Mouse (Mus musculus) CD8-positive naive resting alpha-beta T cell, adult 2 months (primary cell): ENCODE results near the gene Cat.

Source experiments
- DNase-seq, 2 experiments: peaks; one replicate each; pipeline ENCODE4 v3.0.0; 2022; ENCODE audit warnings: low read depth in 2 of 2, low spot score in 2 of 2

Gene Cat

DNA sequence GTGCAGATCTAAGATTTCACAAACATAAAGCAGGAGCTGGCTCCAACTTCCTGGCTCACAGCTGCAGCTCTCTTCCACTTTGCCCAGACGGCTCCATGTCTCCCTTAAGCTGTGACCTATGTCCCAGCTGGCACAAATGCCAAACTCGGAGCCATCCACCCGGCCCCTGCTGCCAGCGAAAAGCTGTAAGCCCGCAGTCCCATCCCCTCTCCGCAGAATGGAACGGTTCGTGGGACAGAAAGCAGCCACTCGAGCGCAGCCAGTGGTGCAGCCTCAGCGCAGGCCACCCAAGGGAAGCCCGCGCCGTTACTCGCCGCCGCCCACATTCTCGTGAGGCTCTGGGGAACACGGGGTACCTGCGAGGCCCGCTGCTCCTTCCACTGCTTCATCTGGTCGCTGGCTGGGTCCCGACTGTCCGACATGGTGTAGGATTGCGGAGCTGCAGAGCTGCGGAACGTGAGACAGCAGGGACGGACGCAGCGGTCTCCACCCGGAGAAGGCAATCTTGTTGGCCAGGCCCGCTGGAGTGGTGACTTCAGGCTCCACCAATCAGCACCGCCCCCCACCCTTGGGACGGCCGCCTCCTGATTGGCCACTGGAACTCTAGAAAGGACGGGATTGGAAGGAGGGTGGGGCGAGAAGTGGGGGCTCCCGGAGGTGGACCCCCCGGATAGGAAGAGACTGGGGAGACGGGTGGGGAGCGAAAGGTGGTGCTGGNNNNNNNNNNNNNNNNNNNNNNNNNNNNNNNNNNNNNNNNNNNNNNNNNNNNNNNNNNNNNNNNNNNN is at the start of gene Cat:
Cat (minus strand) TSS at position 544 of the 785 bp plus-strand sequence.
- peak; percentile 85 to 92 for DNase-seq

DNA sequence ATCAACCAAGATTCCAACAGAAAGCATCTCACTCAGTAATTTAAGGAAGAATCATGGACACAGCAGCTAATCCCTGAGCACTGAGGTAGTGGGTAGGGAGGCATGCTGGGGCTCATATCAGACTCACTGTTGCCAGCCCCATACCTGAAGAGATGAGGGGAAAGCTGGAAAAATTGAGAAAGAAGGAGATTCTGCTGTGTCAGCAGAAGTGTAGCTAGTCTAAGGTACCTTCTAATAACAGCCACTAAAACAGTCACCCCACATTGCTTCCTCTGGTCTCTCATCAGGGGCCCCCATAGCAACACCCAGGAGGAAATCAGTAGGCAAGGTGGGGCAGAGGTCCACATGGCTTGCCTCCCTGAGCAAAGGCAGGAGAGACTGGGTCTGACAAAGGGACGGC is 40.6 kb upstream of the Cat start:
- DNase-seq = no peak

DNA sequence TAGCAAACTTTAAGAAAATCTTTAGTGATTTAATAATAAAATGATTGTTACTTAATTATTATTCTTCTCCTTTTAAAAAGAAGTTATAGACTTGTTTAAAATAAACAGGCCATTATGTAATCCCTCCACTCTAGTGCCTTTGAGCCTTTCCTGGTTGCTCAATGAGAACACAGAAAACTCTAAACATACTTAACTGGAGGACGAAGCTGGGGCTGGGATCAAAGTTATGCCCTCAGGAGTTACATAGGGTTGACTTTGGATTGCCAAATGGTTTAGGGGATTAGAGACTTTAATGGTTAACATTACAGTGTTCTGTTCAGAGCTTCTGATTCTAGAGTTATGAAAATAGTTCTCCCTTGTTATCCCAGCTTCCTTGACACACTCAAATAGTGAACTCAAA is 31.5 kb upstream of the Cat start:
- no peak for DNase-seq

DNA sequence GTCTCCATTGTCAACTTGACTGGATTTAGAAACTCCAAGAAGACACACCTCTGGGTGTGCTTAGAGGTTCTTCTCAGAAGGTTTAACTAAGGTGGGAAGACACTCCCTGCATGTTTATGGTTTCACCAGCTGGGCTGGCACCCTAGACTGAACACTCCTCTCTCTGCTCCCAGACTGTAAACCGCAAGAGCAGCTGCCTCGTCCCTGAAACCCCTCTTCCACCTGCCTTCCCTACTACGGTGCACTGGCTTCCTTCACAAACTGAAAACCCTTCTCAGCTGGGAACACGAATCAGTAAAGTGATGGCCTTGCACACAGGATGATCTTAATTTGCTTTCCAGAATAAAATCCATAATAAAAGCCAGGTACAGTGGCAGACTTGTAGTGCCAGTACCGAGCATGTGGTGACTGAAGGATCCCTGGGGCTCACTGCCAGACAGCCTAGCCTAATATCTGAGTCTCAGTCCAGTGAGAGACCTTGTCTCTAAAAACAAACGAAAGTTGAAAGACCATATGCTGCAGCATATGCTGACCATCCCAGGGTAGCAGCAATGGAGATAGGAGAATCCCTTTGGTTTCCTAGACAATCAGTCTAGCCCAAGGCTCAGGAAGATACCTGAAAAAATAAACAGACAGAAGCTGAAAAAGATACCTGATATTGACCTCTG is 30.7 kb upstream of the Cat start:
- DNase-seq = no peak

DNA sequence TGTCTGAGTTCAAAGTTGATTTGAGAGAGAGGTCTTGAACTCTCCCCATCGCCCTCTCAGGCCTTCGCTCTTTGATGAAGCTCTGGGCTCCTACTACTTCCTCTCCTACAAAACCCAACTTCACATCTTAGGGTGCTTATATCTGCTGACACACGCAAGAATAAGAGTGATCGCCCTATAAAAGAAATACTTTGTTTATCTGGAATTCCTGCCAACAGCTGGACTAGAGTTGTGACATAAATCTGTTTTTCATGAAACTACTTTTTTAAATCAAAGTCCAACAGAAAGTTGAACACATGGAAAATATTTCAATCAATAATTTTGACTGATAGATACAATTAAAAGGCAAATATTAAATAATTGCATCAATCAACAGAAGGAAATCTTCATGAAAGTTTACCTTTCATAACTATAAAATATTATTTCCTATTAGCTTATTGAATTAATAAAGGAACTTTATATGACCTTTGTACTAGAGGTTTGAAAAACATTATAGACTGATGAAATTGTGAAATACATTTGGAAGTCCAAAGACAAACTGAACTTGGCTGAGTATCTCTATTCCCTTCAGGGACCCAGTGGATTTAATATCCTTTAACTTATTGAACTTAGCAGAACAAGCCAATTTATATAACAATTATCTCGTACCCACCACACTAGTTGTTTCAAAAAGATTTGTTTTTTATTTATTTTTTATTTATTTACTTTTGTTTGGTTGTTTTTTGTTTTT is 27.3 kb upstream of the Cat start:
- no peak for DNase-seq

DNA sequence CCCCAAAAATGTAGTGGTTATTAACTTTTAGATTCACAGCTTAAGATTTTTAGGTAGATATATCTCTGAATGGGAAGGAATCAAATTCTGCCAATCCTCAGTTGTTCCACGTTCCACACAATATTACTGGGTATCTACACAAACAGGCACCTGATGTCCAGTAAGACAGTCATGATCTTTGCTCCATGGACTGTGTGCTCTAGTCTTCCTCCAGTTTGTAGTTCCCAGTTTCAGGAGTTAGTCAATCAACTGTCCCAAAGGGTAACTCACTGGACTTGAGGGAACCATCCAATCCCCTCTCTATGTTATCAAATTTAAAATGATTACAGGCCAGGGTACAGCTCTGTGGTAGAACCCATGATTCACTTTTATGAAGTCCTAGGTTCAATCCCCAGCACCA is 26.7 kb upstream of the Cat start:
- DNase-seq = no peak

DNA sequence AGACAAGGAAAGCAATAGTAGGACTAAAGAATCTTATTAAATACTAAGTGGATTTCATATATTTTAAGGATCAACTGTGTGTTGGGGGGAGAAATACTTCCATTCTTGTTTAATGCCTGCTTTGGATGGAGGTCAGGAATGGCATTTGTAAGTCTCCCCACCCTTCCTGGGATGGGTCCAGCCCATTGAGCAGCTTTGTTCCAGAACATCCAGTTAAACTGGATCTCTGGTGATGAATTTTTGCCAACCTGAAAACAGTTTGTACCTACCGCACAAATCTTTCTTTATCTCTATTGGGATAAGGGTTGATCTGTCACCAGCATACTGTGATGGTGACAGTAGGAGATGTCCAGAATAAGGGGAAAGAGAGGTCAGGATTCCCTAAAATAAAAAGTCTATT is 26.1 kb upstream of the Cat start:
- DNase-seq = no peak

DNA sequence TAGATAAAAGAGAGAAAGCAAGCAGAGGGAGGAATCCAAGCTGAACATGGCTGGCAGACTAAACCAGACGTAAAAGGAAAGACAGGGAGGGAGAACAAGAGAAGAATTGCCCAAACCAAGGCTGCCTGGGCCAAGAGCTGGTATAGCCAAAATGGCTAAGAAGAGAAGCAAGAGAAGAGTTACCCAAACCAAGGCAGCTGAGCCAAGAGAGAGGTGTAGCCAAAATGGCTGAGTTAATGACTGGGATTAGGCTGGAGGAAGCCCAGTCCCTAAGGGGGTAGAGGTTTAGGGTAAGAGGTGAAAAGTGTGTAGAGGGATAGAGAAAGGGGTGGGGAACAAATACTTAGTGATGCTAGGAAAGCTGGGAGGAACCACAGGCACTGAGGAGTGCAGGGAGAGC is 22.7 kb upstream of the Cat start:
- no peak for DNase-seq

DNA sequence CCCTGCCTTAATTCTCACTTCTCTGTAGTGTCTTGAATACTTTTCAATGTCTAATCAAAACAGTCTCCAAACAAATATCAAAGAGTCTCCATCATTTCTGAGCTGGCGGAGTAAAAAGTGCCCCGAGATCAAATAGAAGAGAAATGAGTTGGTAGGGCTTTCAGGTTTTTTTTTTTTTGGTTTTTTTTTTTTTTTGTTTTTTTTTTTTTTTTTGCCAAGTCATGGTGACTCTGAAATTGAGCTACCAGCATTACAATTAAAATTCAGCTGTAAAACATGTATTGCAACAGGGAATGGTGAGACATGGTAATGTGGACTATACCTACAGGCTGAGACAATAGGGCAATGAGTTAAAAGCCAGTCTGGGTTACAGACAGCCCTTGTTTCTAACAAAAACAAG is 21.0 kb upstream of the Cat start:
- DNase-seq = no peak

DNA sequence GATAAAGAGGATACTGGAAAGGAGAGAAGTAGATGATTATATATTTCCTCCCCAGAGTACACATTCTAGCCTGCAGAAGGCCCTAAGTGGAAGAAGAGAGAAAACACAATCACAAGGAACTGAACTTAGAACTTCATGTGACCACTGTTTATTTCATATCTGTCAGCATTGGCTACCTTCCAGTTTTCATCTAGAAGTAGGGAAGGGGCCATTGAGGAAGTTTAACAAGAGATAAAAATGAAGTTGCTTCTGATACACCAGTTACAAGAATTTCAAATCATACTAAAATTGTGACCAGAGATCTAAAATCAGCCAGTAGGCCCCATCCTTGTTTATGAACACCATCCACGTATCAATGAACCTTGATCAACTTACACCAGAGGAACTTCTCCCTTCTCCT is 19.5 kb upstream of the Cat start:
- no peak for DNase-seq

DNA sequence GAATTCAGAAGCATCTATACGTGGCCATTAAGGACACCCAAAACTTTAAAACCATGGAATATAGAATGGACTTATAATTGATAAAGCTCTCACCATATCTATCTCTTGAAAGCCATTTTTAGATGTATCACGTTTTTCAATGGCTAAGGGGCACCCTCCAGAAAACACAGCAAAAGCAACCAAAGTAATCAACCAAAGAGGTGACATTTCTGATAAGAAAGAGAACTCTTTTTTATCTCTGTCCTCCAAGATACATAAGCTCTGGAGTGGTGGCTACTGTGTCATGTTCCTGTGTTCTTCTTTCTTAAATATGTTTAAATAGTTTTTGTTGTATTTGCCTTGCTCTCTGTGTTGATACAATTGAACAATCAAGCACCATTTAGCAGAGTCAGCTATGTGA is 15.8 kb upstream of the Cat start:
- no peak for DNase-seq

DNA sequence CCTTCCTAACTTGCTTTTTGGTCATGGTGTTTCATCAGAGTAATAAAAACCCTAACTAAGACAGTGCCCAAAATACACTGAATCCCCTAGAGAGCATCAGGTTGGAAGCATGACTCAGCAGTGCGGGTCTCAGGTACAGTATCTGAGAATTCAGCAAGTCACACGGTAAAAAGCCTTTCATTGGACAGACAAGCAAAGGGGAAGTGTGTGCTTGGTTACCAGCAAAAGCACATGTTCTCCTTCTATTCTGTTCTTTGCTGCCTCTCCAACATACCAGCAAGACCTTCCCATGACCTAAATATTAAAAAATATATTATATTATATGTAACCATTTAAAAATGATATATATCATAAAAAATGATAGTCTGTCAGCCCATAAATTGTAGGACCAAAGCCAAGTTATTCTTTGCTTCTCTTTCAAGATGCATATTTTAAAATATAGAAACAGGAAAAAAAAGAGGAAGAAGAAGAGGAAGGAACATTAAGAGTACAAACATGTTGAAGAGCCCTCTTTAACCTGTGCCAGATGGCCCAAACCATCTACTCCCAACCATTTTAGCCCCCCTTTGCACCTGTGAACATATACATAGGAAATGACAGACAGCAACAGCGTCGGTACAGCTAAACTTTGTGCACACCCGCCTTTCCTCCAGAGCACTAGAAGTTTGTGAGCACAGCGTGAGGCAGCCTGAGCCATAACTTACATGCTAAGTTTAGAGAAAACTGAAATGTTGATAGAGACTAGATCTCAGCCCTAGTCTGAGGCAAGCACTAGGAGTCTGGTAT is 10.9 kb upstream of the Cat start:
- DNase-seq = no peak

DNA sequence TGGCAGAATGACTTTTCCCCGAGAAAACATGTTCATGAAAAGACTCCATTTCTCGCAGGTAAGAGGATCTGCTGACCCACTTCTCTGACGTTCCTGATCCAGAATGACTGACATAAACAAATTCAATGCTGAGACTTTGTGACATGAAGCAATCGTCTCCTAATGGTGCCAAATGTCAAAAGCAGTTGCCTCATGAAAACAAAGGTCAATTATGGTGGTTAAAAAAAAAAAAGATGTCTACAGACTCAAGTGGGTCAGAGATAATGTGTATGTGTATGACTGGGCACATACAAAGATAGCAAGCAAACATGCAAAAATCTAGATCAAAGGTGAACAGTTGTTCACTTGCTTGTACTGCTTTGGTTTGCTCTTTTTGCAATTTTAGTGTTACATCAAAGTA is 8.9 kb upstream of the Cat start:
- DNase-seq = no peak

DNA sequence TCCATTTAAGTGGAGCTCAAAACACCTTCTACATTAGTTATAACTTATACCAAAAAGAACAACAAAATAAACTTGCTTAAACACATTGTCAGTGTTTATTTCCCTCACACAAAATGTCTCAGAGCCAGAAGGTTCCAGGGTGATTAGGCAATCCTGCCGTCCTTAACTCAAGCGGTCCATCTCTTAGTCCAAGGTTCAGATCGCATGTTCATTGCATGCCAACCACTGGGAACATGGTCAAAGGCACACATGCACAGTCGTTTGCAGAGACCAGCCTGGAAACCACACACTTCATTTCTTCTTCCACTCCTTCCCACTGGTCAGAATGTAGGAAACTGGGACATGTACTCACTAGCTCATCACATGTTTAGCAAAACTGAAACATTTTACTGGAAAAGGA is 7.6 kb upstream of the Cat start:
- DNase-seq = no peak

DNA sequence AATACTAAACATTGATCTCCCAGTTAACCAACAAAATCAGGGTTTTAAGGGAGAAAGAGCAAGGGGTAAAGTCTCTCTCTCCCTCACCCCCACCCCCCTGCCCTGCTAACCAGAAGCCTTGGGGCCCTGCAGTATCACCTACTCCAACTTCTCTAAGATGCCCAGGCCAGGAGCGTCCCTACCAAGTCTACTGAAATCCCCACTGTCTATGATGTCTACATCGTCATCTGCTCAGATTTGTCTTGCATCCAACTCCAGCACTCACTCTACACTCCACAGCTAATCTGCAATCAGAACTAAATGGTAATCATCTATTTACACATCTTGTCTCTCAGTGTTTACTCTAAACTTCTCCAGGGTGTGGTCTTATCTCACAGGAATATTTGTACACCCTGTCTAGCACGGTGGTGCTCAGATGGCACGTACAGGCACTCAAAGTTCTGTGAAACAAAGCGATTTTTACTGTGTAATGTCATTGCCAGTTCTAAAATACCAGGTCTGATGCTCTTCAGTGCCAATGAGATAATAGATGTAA is 907 bp downstream of the Cat start:
- DNase-seq = no peak

DNA sequence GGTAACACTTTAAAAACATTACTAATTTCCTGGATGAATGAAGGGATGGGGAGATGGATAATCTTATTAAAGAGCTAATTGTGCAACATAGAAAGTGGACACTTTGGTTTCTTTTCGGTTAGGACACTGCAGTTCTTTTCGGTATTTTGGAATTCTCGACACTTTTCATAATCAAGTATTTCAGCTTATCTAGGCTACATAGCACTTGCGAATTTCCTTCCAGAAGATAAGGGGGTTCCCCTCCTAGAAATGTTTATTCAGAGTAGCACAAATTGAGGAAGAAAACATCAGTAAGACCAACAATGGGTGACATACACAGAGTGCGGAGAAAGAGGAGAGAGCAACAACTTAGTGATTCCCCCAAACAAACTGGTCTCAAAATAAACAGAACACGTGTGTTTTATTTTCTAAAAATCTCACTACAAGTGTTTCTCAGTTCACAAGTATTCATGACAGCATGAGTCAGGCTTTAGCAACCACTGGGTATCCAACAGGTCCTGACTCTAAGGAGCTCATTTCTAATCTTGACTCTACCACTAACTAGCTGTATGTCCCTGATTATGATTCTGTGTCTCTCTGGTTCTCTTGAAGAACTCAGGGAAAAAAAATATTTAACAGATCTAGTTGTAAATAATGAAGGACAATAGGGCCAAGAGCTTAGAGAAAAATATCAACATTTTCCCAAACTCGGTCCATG is 1.5 kb downstream of the Cat start:
- no peak for DNase-seq

DNA sequence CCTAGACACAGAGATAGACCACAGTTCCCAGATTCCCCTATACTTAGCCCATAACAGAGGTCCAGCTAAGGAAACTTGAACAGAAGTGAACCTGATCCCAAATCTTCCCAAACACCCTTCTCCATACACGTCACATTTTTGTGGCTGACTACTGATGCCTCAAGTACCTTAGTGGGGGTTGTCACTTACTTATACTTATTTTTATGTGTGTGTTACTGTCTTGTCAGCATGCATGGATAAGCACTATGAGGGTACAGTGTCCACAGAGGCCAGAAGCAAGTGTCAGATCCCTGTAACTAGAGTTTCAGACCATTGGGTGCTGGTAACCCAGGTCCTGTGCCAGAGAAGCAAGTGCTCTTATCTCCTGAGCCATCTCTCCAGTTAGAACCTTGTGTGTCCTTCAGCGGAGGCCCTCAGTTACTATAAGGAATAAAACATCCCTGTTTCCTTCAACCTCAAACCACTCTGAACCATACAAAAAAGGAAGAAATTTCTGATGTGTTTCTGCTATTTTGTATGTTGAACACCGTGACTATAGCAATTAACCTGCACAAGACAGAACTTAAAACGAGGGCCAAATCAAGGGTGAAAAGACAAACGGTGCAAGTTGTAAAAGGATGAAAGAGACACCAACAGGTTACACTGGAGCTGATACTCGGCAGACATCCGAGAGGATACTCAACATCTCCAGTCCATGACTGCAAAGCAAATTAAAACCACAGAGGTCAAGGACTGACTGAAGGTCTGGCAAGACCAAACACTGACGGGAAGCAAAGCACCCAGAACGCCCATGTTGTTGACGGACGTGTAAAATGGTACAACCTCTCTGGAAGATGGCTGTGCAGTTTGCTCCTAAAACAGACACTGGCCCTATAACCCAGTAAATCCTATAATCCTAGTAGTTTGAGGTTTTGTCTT is 3.4 kb downstream of the Cat start:
- DNase-seq = no peak

DNA sequence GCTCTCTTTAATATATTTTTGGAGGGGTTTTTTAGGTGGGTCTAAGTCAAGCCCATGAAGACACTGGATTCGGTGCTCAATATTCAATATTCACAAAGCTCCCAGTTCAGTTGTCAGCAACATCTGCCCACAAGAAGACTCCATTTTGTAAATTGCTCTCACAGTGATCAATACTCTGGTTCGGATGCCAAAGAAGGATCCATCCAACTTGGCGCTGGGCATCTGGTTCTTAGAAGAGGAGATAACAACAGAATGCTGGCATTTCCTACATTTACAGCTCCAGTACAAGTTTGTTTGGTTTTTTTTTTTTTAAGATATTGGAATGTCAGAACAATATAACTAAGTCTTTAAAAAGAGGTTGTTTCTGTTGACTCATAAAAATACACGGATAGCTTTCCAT is 4.1 kb downstream of the Cat start:
- DNase-seq = no peak

DNA sequence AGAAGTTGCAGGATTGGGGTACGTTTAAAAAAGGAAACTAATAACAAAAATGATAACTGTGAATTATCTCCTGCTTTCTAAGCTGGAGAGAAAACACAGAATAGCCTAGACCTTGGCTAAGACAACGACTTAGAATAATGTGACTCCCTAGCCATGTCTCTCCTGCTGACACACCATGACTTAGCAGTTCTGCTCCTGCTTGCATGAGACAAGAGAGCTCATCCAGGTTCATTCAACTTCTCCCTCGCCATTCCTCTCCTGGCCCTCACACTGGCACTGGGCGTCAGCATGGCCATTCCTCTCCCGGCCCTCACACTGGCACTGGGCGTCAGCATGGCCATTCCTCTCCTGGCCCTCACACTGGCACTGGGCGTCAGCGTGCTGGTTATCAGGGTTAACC is 4.7 kb downstream of the Cat start:
- DNase-seq = no peak

DNA sequence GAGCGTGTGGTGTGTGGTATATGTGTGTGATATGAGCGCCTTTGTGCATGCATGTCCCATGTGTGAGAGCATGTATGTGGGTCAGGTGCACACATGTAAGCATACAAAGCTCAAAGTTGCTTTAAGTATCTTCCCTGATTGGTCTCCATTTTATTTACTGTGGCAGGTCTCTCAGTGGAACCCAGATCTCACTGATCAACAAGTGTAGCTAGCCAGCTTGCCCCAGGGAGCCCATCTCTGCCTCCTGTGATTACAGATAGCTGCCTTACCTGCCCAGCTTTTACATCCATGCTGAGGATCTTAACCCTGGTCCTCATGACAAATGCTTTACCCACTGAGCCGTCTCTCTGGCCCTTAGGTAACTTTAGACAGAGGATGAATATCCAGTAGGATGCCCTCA is 6.6 kb downstream of the Cat start:
- no peak for DNase-seq
